Mouse (Mus musculus): Measurements from ENCODE around the gene Apbb1. TPM values are rescaled to one million over a fixed set of nuclear protein-coding genes. Genes with fewer than 3 reads are reported as not detected.

Apbb1 gene
- polyA plus RNA-seq (2016; fragmentation: Nextera tagmentation; extraction: Ambion mirVana): 77.5 and 84.7 TPM in 2 replicates

- under 1% methylated on average over 44 of the region's 54 CpGs for WGBS
- H3K27ac ChIP-seq: peak within 1 kb of the TSS; percentile 79
- H3K27me3 ChIP-seq: no peaks in the 10 kb centered on the region
- H3K9ac ChIP-seq: peak within 1 kb of the TSS; percentile 78
- no peaks in the 10 kb centered on the region for H3K36me3 ChIP-seq
- ATAC-seq (ENCODE audit: insufficient number of reproducible peaks, insufficient read depth, low FRiP score, low TSS enrichment): peak; percentile 85
- peaks cover 28% of the 10 kb centered on the region for H3K4me1 ChIP-seq
- peak within 1 kb of the TSS; percentile 66 for H3K4me3 ChIP-seq
- H3K9me3 ChIP-seq: no peaks in the 10 kb centered on the region
- H3K4me2 ChIP-seq (replicated peaks): peak within 1 kb of the TSS; percentile 76
Measured at GRCm38 (mm10) chr7:105581094-105581703, at the start of gene Apbb1. Apbb1 (minus strand) TSS chr7:105581653.

- Histone ChIP-seq H3K36me3 (peaks cover 10% of the 10 kb centered on the region), H3K27me3 (no peaks in the 10 kb centered on the region), H3K4me3 (no peak overlapping the region), H3K9ac (no peak overlapping the region), H3K4me2 (replicated peaks) (no peak overlapping the region), H3K4me1 (peaks cover 16% of the 10 kb centered on the region), H3K27ac (no peak overlapping the region), H3K9me3 (no peaks in the 10 kb centered on the region)
- no peak for ATAC-seq (ENCODE audit: insufficient number of reproducible peaks, insufficient read depth, low FRiP score, low TSS enrichment)
- 34% methylated on average over 3 of the region's 3 CpGs for WGBS
Measured at GRCm38 (mm10) chr7:105628633-105629032, 47.2 kb upstream of the Apbb1 start.

- Histone ChIP-seq H3K27ac (no peak overlapping the region), H3K9ac (no peak overlapping the region), H3K4me3 (no peak overlapping the region), H3K36me3 (peaks cover 22% of the 10 kb centered on the region), H3K4me2 (replicated peaks) (no peak overlapping the region), H3K4me1 (peaks cover 12% of the 10 kb centered on the region; the same call in 1 of the 2 replicates), H3K27me3 (no peaks in the 10 kb centered on the region), H3K9me3 (no peaks in the 10 kb centered on the region)
- WGBS: 79% methylated on average over 6 of the region's 6 CpGs
- ATAC-seq (ENCODE audit: insufficient number of reproducible peaks, insufficient read depth, low FRiP score, low TSS enrichment): no peak
Measured at GRCm38 (mm10) chr7:105625397-105625796, 43.9 kb upstream of the Apbb1 start.

- H3K4me3 ChIP-seq: no peak overlapping the region
- no peak for ATAC-seq (ENCODE audit: insufficient number of reproducible peaks, insufficient read depth, low FRiP score, low TSS enrichment)
- H3K4me1 ChIP-seq: 0 out of 2 replicates have a peak, but pooled peaks cover 4% of the 10 kb centered on the region
- H3K9ac ChIP-seq: no peak overlapping the region
- no peaks in the 10 kb centered on the region for H3K27me3 ChIP-seq
- 66% methylated on average over 8 of the region's 8 CpGs for WGBS
- H3K36me3 ChIP-seq: peaks cover 53% of the 10 kb centered on the region
- no peaks in the 10 kb centered on the region for H3K9me3 ChIP-seq
- no peak overlapping the region; the same call in 1 of the 2 replicates for H3K4me2 ChIP-seq (replicated peaks)
- H3K27ac ChIP-seq: 0 out of 2 replicates have a peak overlapping the region, but pooled peaks have one; percentile 41
Measured at GRCm38 (mm10) chr7:105621646-105622292, 40.3 kb upstream of the Apbb1 start.

GRCm38 (mm10) chr7:105621053-105621452 is 39.6 kb upstream of the Apbb1 start:
- 76% methylated on average over 4 of the region's 4 CpGs for WGBS
- no peak overlapping the region for H3K9ac ChIP-seq
- H3K4me3 ChIP-seq: no peak overlapping the region
- H3K4me2 ChIP-seq (replicated peaks): no peak overlapping the region
- 0 out of 2 replicates have a peak, but pooled peaks cover 4% of the 10 kb centered on the region for H3K4me1 ChIP-seq
- H3K27ac ChIP-seq: no peak overlapping the region
- ATAC-seq (ENCODE audit: insufficient number of reproducible peaks, insufficient read depth, low FRiP score, low TSS enrichment): no peak
- H3K9me3 ChIP-seq: no peaks in the 10 kb centered on the region
- peaks cover 60% of the 10 kb centered on the region for H3K36me3 ChIP-seq
- H3K27me3 ChIP-seq: no peaks in the 10 kb centered on the region

- Histone ChIP-seq H3K4me3 (no peak overlapping the region), H3K4me2 (replicated peaks) (no peak overlapping the region), H3K27me3 (no peaks in the 10 kb centered on the region), H3K36me3 (peaks cover 72% of the 10 kb centered on the region), H3K9ac (no peak overlapping the region), H3K9me3 (no peaks in the 10 kb centered on the region), H3K27ac (no peak overlapping the region), H3K4me1 (0 out of 2 replicates have a peak, but pooled peaks cover 4% of the 10 kb centered on the region)
- ATAC-seq (ENCODE audit: insufficient number of reproducible peaks, insufficient read depth, low FRiP score, low TSS enrichment): no peak
- 77% methylated on average over 3 of the region's 3 CpGs for WGBS
Measured at GRCm38 (mm10) chr7:105619701-105620100, 38.2 kb upstream of the Apbb1 start.

GRCm38 (mm10) chr7:105617810-105618209 is 36.4 kb upstream of the Apbb1 start:
- Histone ChIP-seq H3K4me3 (no peak overlapping the region), H3K27me3 (no peaks in the 10 kb centered on the region), H3K4me1 (0 out of 2 replicates have a peak, but pooled peaks cover 4% of the 10 kb centered on the region), H3K9me3 (no peaks in the 10 kb centered on the region), H3K27ac (no peak overlapping the region), H3K4me2 (replicated peaks) (no peak overlapping the region), H3K9ac (no peak overlapping the region), H3K36me3 (peaks cover 75% of the 10 kb centered on the region)
- no peak for ATAC-seq (ENCODE audit: insufficient number of reproducible peaks, insufficient read depth, low FRiP score, low TSS enrichment)
- whole genome bisulfite sequencing: 96% methylated on average over 22 of the region's 22 CpGs

- Histone ChIP-seq H3K36me3 (peaks cover 87% of the 10 kb centered on the region), H3K4me2 (replicated peaks) (no peak overlapping the region), H3K9ac (no peak overlapping the region), H3K27me3 (no peaks in the 10 kb centered on the region), H3K4me3 (no peak overlapping the region), H3K9me3 (no peaks in the 10 kb centered on the region), H3K4me1 (0 out of 2 replicates have a peak, but pooled peaks cover 2% of the 10 kb centered on the region), H3K27ac (no peak overlapping the region)
- no peak for ATAC-seq (ENCODE audit: insufficient number of reproducible peaks, insufficient read depth, low FRiP score, low TSS enrichment)
- 81% methylated on average over 6 of the region's 6 CpGs for WGBS
Measured at GRCm38 (mm10) chr7:105616561-105616960, 35.1 kb upstream of the Apbb1 start.

GRCm38 (mm10) chr7:105615720-105616119 is 34.3 kb upstream of the Apbb1 start:
- H3K27ac ChIP-seq: no peak overlapping the region
- H3K4me1 ChIP-seq: no peaks in the 10 kb centered on the region
- H3K9ac ChIP-seq: no peak overlapping the region
- H3K36me3 ChIP-seq: peaks cover 90% of the 10 kb centered on the region
- no peak overlapping the region for H3K4me3 ChIP-seq
- 82% methylated on average over 1 of the region's 1 CpGs for WGBS
- no peak for ATAC-seq (ENCODE audit: insufficient number of reproducible peaks, insufficient read depth, low FRiP score, low TSS enrichment)
- no peaks in the 10 kb centered on the region for H3K9me3 ChIP-seq
- H3K4me2 ChIP-seq (replicated peaks): no peak overlapping the region
- no peaks in the 10 kb centered on the region for H3K27me3 ChIP-seq

GRCm38 (mm10) chr7:105614400-105614799 is 32.9 kb upstream of the Apbb1 start:
- 90% methylated on average over 1 of the region's 1 CpGs for WGBS
- Histone ChIP-seq H3K36me3 (peaks cover 93% of the 10 kb centered on the region), H3K27me3 (no peaks in the 10 kb centered on the region), H3K4me2 (replicated peaks) (no peak overlapping the region), H3K4me1 (no peaks in the 10 kb centered on the region), H3K27ac (no peak overlapping the region), H3K4me3 (no peak overlapping the region), H3K9me3 (no peaks in the 10 kb centered on the region), H3K9ac (no peak overlapping the region)
- ATAC-seq (ENCODE audit: insufficient number of reproducible peaks, insufficient read depth, low FRiP score, low TSS enrichment): no peak

GRCm38 (mm10) chr7:105611767-105612166 is 30.3 kb upstream of the Apbb1 start:
- Histone ChIP-seq H3K4me2 (replicated peaks) (no peak overlapping the region), H3K36me3 (peaks cover 68% of the 10 kb centered on the region), H3K27me3 (no peaks in the 10 kb centered on the region), H3K4me3 (no peak overlapping the region), H3K9me3 (no peaks in the 10 kb centered on the region), H3K4me1 (no peaks in the 10 kb centered on the region), H3K9ac (no peak overlapping the region), H3K27ac (no peak overlapping the region)
- ATAC-seq (ENCODE audit: insufficient number of reproducible peaks, insufficient read depth, low FRiP score, low TSS enrichment): no peak
- 97% methylated on average over 1 of the region's 1 CpGs for WGBS

GRCm38 (mm10) chr7:105608467-105608866 is 27.0 kb upstream of the Apbb1 start:
- 87% methylated on average over 3 of the region's 3 CpGs for WGBS
- Histone ChIP-seq H3K4me1 (no peaks in the 10 kb centered on the region), H3K4me3 (no peak overlapping the region), H3K4me2 (replicated peaks) (no peak overlapping the region), H3K36me3 (peaks cover 39% of the 10 kb centered on the region), H3K27ac (no peak overlapping the region), H3K27me3 (no peaks in the 10 kb centered on the region), H3K9me3 (0 out of 2 replicates have a peak, but pooled peaks cover 5% of the 10 kb centered on the region), H3K9ac (no peak overlapping the region)
- no peak for ATAC-seq (ENCODE audit: insufficient number of reproducible peaks, insufficient read depth, low FRiP score, low TSS enrichment)

Measured in embryonic facial prominence, embryonic 12.5 days (tissue).